Mouse (Mus musculus): ENCODE measurements at regions not wholly inside any gene's neighbourhood (a gene's known extent, or its start where the extent isn't known, plus 50 kb on each side); places are given as distances from the start of the nearest gene placed in this dataset.

DNA sequence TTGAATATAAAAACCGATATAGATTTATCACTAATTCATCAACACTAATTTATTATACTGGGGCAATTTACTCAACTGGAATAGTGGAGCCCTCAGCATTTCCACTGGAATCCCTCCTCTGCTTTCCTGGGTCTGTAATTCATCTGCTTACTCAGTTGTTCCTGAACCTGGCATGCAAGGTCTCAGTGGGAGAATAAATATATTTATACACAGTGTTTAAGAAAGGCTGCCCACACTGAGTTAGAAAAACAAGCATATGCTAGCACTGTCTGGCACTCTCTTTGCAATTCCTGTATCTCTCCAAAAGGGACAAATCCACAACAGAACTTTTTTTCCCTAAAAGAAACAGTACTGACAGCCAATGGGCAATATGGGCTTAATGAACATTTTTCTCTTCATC, 100.1 kb upstream of the Gm10192 start:
- no peak for DNase-seq

DNA sequence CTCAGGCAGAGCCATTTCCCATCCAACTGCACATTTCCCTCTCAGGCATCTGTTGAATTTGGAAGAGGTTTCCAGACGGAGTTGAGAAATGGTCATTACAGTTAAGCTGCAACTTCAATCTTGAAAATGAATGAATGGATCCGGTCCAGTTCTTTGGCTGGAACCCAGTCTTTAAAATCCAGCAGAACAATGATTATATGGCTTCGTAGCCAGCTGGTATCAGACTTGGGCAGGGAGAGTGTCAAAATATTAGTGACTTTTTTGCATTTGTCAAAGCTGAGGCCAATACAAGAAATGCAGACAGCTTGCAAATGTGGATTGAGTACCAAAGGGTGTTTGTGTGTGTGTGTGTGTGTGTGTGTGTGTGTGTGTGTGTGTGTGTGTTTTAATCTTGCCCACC, 99.7 kb upstream of the Gm10192 start:
- DNase-seq, result no peak

DNA sequence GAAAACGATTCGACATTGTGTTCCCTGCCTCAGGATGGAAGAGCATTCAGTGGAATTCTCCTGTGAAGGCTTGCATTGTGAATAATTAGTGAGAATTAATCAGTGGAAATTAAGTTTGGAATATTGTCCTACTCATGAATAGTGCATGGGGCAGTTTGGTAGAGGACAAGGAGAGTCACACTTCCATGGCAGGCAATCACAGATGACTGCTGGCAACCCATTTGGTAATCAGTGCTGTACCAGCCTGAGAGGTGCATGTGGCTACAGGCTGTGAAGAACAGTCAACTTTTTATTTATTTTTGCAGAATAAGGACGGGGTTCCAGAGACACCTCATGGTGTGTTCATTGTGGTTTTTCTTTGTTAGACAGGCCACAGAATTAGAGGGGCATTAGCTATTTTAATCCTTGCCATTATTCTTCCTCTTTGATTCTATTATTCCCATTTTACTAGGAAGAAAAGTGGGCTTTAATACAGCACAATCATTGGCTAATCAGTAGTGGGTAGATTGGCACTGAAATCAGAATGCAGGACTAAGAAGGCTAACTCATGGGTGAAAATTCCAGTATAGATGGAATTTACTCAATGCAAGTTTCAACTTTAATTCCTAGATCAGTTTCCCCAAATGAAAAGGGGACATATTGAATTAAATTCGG, 98.3 kb upstream of the Gm10192 start:
- no peak for DNase-seq

DNA sequence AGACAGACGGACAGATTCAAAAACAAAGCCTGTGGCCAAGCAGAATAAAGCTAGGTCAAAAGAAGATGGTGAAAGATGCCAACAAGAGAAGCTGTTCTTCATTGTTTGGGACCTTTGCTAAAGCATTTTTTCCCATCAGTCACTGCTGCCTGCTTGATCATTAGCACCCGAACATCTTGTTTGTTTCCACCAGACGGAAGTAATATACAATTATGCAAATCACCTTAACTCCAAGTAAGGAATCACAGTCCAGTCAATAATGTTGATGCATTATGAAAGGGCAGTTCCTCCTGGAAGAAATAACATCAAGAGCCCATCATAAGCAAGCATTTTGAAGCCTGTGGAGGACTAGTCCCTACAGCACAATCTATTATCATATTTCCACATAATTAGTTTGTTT, 97.7 kb upstream of the Gm10192 start:
- DNase-seq, result no peak

DNA sequence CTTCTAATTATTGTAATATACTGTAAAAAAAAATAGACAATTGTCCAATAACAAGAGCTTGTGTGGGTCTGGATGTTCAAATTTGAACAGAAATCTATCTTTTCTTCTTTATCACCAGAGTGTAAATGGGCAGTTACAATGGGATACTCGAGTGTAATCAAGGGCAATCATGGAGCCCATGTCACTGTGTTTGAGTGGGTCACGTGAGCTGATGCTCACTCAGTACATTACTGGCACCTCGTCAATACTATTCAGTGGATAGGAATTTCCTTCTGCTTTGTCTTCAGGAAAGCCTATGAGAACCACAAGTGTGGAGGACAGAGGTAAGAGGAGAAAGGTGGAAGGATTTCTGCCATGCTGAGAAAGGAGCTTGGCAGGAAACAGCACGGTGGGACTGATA, 54.0 kb upstream of the Gm10192 start:
- DNase-seq, result no peak

DNA sequence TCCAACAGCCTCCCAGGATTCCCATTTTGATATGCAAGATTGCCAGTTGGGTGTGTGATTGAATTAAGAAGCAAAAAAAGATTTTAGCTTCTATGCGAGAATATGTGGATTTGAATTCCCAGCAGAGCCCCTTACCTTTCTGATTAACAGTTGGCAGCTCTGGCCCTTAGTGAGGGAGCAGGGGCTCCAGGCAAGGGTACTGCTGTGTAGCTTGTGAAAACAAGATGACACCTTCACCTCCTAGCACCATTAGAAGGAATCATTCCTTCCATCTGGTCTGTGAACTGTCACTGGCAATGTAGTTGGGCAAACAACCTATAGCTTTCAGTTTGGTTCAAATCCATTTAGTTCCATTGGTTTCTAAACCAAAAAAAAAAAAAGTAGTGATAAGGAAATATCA, 53.4 kb upstream of the Gm10192 start:
- DNase-seq, result no peak

DNA sequence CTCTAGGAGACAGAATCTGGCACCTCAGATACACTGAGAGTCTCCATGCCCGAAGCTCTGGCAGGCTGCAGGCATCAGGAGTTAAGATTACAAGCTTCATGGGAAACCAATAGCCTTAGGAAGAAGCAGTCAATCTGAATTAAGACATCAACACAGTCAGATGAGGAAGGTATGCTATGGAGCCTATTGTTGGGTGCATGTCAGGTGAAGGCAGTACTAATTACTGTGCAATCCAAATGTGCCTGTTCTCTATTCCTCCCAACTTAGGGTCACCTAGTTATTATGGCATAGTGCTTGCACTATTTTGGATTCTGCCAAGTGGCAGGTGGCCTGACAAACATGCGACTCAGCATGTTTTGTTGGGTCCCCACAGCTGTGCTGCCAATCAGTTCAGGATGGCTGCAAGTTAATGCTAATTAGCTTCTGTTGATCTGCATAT, 53.0 kb upstream of the Gm10192 start:
- DNase-seq, result peak; percentile 32

Data from layer of hippocampus, adult 9-11 months (tissue).